Mouse (Mus musculus) MEL (cell line): ENCODE results near the gene Mtif2.

Experiments
- CTCF ChIP-seq, 3 experiments: IDR thresholded peaks in 2 of 3; conservative IDR thresholded peaks in 1 of 3; 2 replicates each; pipeline ENCODE4 v1.5.1; 2011 to 2012; ENCODE audit warnings: low read length in 3 of 3, low read depth in 2 of 3, mild to moderate bottlenecking in 2 of 3, improper control_type of control experiment in 1 of 3, inconsistent platforms in 1 of 3, mixed read lengths in 1 of 3, moderate library complexity in 1 of 3; ENCODE audit not compliant: control insufficient read depth in 1 of 3, insufficient read depth in 1 of 3, poor library complexity in 1 of 3, severe bottlenecking in 1 of 3
- HCFC1 ChIP-seq: IDR thresholded peaks from 2 replicates; pipeline ENCODE4 v1.6.1; 2012; ENCODE audit warnings: low read depth, mild to moderate bottlenecking, inconsistent platforms, low read length, improper control_type of control experiment, moderate library complexity
- JUND ChIP-seq: IDR thresholded peaks from 2 replicates; pipeline ENCODE4 v1.6.1; 2011; ENCODE audit warnings: low read depth, mild to moderate bottlenecking, improper control_type of control experiment, low read length
- POLR2A ChIP-seq, 2 experiments: IDR thresholded peaks; 2 replicates each; pipeline ENCODE4 v1.6.1; 2011 to 2012; ENCODE audit warnings: low read length in 2 of 2, mild to moderate bottlenecking in 2 of 2, control low read depth in 1 of 2, improper control_type of control experiment in 1 of 2, low read depth in 1 of 2, moderate library complexity in 1 of 2; ENCODE audit not compliant: control insufficient read depth in 1 of 2, insufficient read depth in 1 of 2, poor library complexity in 1 of 2

- TF ChIP-seq CTCF (IDR thresholded peaks at IDR 0.05 in 2 of 3, conservative IDR thresholded peaks at IDR 0.05 in 1 of 3; ENCODE audit: control insufficient read depth in 1 of 3, insufficient read depth in 1 of 3, low read depth in 2 of 3, low read length in 3 of 3, poor library complexity in 1 of 3, severe bottlenecking in 1 of 3) (no peak), HCFC1 (no peak), POLR2A (IDR thresholded peaks at IDR 0.05; ENCODE audit: control insufficient read depth in 1 of 2, insufficient read depth in 1 of 2, low read depth in 1 of 2, low read length in 2 of 2, poor library complexity in 1 of 2) (no peak), JUND (no peak)
Measured at GRCm38 (mm10) chr11:29560452-29560851, 34.2 kb downstream of the Mtif2 start.
